Mouse (Mus musculus): ENCODE results near the gene Mical3. TPM values are rescaled to one million over a fixed set of nuclear protein-coding genes. Genes with fewer than 3 reads are reported as not detected.

Mical3 gene
- polyA plus RNA-seq, 1 experiment: 10.3 TPM

DNA sequence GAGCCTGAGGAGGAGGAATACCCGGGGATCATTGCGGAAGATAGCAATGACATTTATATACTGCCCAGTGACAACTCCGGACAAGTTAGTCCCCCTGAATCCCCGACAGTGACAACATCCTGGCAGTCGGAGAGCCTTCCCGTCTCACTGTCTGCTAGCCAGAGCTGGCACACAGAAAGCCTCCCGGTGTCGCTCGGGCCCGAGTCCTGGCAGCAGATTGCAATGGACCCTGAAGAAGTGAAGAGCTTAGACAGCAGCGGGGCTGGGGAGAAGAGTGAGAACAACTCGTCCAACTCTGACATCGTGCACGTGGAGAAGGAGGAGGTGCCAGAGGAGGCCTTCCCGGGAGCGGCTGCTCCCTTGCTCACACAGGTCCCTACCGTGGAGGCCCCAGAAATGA lies 244.1 kb downstream of the Mical3 start:
- no peak for TF ChIP-seq CEBPB (IDR thresholded peaks at IDR 0.05; ENCODE audit: low read depth)
- Histone ChIP-seq H3K27me3 (ENCODE audit: control insufficient read depth, insufficient read depth, insufficient read length) (no peaks in the 10 kb centered on the region), H3K36me3 (ENCODE audit: control insufficient read depth, insufficient read depth) (peaks cover 35% of the 10 kb centered on the region)

DNA sequence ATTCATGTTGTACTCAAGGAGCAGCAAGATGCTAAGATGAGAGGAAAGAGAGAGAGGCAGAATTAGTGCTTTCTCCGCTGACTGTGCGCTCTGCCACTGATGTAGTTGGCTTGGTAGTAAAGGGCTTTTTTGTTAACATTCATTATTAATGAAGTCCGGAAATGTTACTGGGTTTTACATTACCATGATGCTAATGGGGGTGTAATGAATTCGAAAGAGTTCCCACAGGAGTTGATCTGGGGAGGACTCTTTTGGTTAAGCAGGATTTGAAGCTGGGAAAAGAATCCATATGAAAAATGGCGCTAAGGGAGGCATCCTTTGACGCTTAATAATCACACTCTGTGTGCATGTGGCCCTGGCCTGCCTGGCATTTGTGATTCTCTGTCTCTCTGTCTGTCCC lies 246.4 kb downstream of the Mical3 start:
- H3K27me3 ChIP-seq (ENCODE audit: control insufficient read depth, insufficient read depth, insufficient read length): no peaks in the 10 kb centered on the region
- H3K4me3 ChIP-seq (ENCODE audit: insufficient read depth, poor library complexity, severe bottlenecking): no peak overlapping the region
- H3K79me3 ChIP-seq (ENCODE audit: low read depth): no peaks in the 10 kb centered on the region
- H3ac ChIP-seq (ENCODE audit: control insufficient read depth, insufficient read length, low read depth): no peak overlapping the region
- H3K36me3 ChIP-seq (ENCODE audit: control insufficient read depth, insufficient read depth): peaks cover 25% of the 10 kb centered on the region
- no peaks in the 10 kb centered on the region for H3K79me2 ChIP-seq (ENCODE audit: control insufficient read depth, insufficient read depth)
- TF ChIP-seq CTCF (IDR thresholded peaks at IDR 0.05; ENCODE audit: control insufficient read depth, insufficient read depth, insufficient read length) (no peak), MYOG (IDR thresholded peaks at IDR 0.05; ENCODE audit: control insufficient read depth, extremely low read depth, insufficient read length) (no peak), MYOD1 (IDR thresholded peaks at IDR 0.05; ENCODE audit: control insufficient read depth, insufficient read length, low read depth) (no peak), MAX (IDR thresholded peaks at IDR 0.05) (no peak), CEBPB (IDR thresholded peaks at IDR 0.05; ENCODE audit: low read depth) (no peak), FOSL1 (IDR thresholded peaks at IDR 0.05; ENCODE audit: insufficient read depth, low read length, poor library complexity, severe bottlenecking) (no peak)

More for the DNA sequence above, 244.1 kb downstream of the Mical3 start:
- Histone ChIP-seq H3K79me2 (ENCODE audit: control insufficient read depth, insufficient read depth) (no peaks in the 10 kb centered on the region), H3K4me3 (ENCODE audit: insufficient read depth, poor library complexity, severe bottlenecking) (no peak overlapping the region), H3K79me3 (ENCODE audit: low read depth) (no peaks in the 10 kb centered on the region), H3ac (ENCODE audit: control insufficient read depth, insufficient read length, low read depth) (no peak overlapping the region)

Other genes starting within 250 kb of the Mical3 start
- 48.1 TPM for gene Bid, start 214.1 kb downstream of the Mical3 start, polyA plus RNA-seq (2012; fragmentation: generic; extraction: Trizol)
- gene Pex26, start 52.7 kb upstream of the Mical3 start, polyA plus RNA-seq (2012; fragmentation: generic; extraction: Trizol): 2.7 TPM
- 0.07 TPM for gene Tuba8, start 79.7 kb upstream of the Mical3 start, polyA plus RNA-seq (2012; fragmentation: generic; extraction: Trizol)
- gene Usp18, start 114.9 kb upstream of the Mical3 start, polyA plus RNA-seq (2012; fragmentation: generic; extraction: Trizol): 0.02 TPM
- gene Slc6a13, start 169.2 kb upstream of the Mical3 start, polyA plus RNA-seq (2012; fragmentation: generic; extraction: Trizol): not detected
- 0.15 TPM for gene Slc6a12, start 212.1 kb upstream of the Mical3 start, polyA plus RNA-seq (2012; fragmentation: generic; extraction: Trizol)

Measured in C2C12 (cell line).